21 mouse cellular contexts compared by ENCODE assay signal in genomic region chr13:32134663-32135273, GRCm38 (mm10).
DNase-seq lines count a peak whose midpoint lies in the region; ATAC-seq and TF ChIP-seq lines count a peak whose summit lies in the region.
"Had no signal": no experiment of that assay in that cellular context is flagged by ENCODE, and none has a peak within 500 bp of the region (broad histone marks: within the 10 kb centered on the region; RNA-seq: fewer than 3 reads in every experiment).

No protein-coding gene starts in this region.

- H3K36me3 ChIP-seq in kidney, postnatal 0 days (ENCODE audit: insufficient read depth, low read length) = no peaks in the 10 kb centered on the region
- no peaks in the 10 kb centered on the region for H3K36me3 ChIP-seq in midbrain, postnatal 0 days (ENCODE audit: insufficient read depth, low read length)
- H3K36me3 ChIP-seq: embryonic facial prominence, embryonic 15.5 days; forebrain, embryonic 10.5 days; forebrain, embryonic 15.5 days; heart, embryonic 12.5 days; hindbrain, embryonic 10.5 days; intestine, embryonic 15.5 days had no signal

- POLR2A ChIA-PET in Patski (lab: Charles Lee) = interaction anchor here (0.7 to 0.9 kb wide), 2 partner anchors 29 to 78 kb away, joined by 3 to 4 read pairs; no protein-coding TSS in a partner anchor

- no peaks in the 10 kb centered on the region for H3K27me3 ChIP-seq in kidney, postnatal 0 days (ENCODE audit: insufficient read depth, low read length)
- H3K27me3 ChIP-seq in Patski = no peaks in the 10 kb centered on the region
- no peaks in the 10 kb centered on the region for H3K27me3 ChIP-seq in midbrain, postnatal 0 days (ENCODE audit: insufficient read depth, low read length)
- H3K27me3 ChIP-seq: embryonic facial prominence, embryonic 15.5 days; forebrain, embryonic 15.5 days; heart, embryonic 12.5 days; intestine, embryonic 15.5 days had no signal

- no peak overlapping the region for H3K4me2 ChIP-seq in kidney, postnatal 0 days (ENCODE audit: low read length)
- no peak overlapping the region for H3K4me2 ChIP-seq in midbrain, postnatal 0 days (ENCODE audit: low read depth, low read length, poor library complexity, severe bottlenecking)
- H3K4me2 ChIP-seq: embryonic facial prominence, embryonic 15.5 days; forebrain, embryonic 15.5 days; heart, embryonic 12.5 days; hindbrain, embryonic 14.5 days; intestine, embryonic 15.5 days had no signal

- no peak overlapping the region for H3K27ac ChIP-seq in kidney, postnatal 0 days
- H3K27ac ChIP-seq in midbrain, postnatal 0 days (ENCODE audit: low read depth, low read length) = no peak overlapping the region
- H3K27ac ChIP-seq: embryonic facial prominence, embryonic 15.5 days; forebrain, embryonic 10.5 days; forebrain, embryonic 15.5 days; gastrocnemius, adult 2 months; hindbrain, embryonic 10.5 days; hindbrain, embryonic 14.5 days; intestine, embryonic 15.5 days had no signal

- H3K9me3 ChIP-seq in kidney, postnatal 0 days (replicated peaks; ENCODE audit: low read length) = no peaks in the 10 kb centered on the region
- H3K9me3 ChIP-seq in midbrain, postnatal 0 days (ENCODE audit: low read length) = no peaks in the 10 kb centered on the region
- H3K9me3 ChIP-seq: embryonic facial prominence, embryonic 15.5 days; forebrain, embryonic 10.5 days; forebrain, embryonic 15.5 days; heart, embryonic 12.5 days; hindbrain, embryonic 10.5 days; intestine, embryonic 15.5 days had no signal

- WGBS in kidney, postnatal 0 days = 56% methylated on average over 4 of the region's 4 CpGs
- 48% methylated on average over 4 of the region's 4 CpGs for WGBS in midbrain, postnatal 0 days

- H3K4me1 ChIP-seq in kidney, postnatal 0 days (replicated peaks; ENCODE audit: insufficient read depth, low read length) = no peaks in the 10 kb centered on the region
- H3K4me1 ChIP-seq in midbrain, postnatal 0 days (ENCODE audit: insufficient read depth, low read length) = no peaks in the 10 kb centered on the region
- H3K4me1 ChIP-seq: embryonic facial prominence, embryonic 15.5 days; forebrain, embryonic 10.5 days; forebrain, embryonic 15.5 days; heart, embryonic 12.5 days; hindbrain, embryonic 10.5 days; intestine, embryonic 15.5 days had no signal

- peak; percentile 5 for DNase-seq in kidney, postnatal 0 days (ENCODE audit: low spot score)
- DNase-seq in kidney, adult 18-20 months = no peak
- DNase-seq in 416B (ENCODE audit: low read depth) (peak; percentile 41), Patski (ENCODE audit: low read depth, low spot score) (peak; percentile 31), liver (no peak)
- no peak for DNase-seq in cerebellum, postnatal 14 days
- no peak for DNase-seq in midbrain, postnatal 0 days (ENCODE audit: low spot score)
- DNase-seq: adrenal gland, postnatal 10 days; cerebellum, adult 11-12 months; cerebellum, adult 9-10 months; cerebellum, postnatal 36 days; gastrocnemius, adult 2 months; gastrocnemius, postnatal 25 days had no signal

- no peak for TF ChIP-seq CTCF in kidney, postnatal 0 days (IDR thresholded peaks at IDR 0.05; ENCODE audit: low read depth)
- TF ChIP-seq CTCF in Patski (IDR thresholded peaks at IDR 0.05) = no peak
- no peak for TF ChIP-seq CTCF in midbrain, postnatal 0 days (IDR thresholded peaks at IDR 0.05)

- in situ Hi-C loops in Patski (cut with MboI; ENCODE audit: low pct_unique_long_range_greater_than_20kb) = no loop called here

- H3K4me3 ChIP-seq in kidney, postnatal 0 days (replicated peaks; ENCODE audit: low read depth, low read length) = no peak overlapping the region
- H3K4me3 ChIP-seq in midbrain, postnatal 0 days (ENCODE audit: low read depth, low read length) = no peak overlapping the region
- H3K4me3 ChIP-seq: embryonic facial prominence, embryonic 15.5 days; erythroblast, embryonic 14.5 days; forebrain, embryonic 10.5 days; forebrain, embryonic 15.5 days; gastrocnemius, adult 2 months; heart, embryonic 12.5 days; hindbrain, embryonic 10.5 days; intestine, embryonic 15.5 days had no signal

- H3K9ac ChIP-seq in kidney, postnatal 0 days (ENCODE audit: low read depth, low read length) = no peak overlapping the region
- no peak overlapping the region for H3K9ac ChIP-seq in midbrain, postnatal 0 days (replicated peaks; ENCODE audit: low read length, poor library complexity, severe bottlenecking)
- H3K9ac ChIP-seq: embryonic facial prominence, embryonic 15.5 days; forebrain, embryonic 15.5 days; heart, embryonic 12.5 days; hindbrain, embryonic 14.5 days; intestine, embryonic 15.5 days had no signal

- CTCF ChIA-PET in Patski (lab: Charles Lee) = interaction anchor here (1.9 kb wide), 1 partner anchor 9 kb away, joined by 6 read pairs; no protein-coding TSS in a partner anchor

- no peak for ATAC-seq in kidney, postnatal 0 days (replicated peaks; ENCODE audit: low FRiP score, low read depth)
- ATAC-seq in Patski = peak; percentile 54
- ATAC-seq in midbrain, postnatal 0 days (ENCODE audit: low FRiP score) = no peak
- ATAC-seq: forebrain, embryonic 15.5 days; intestine, embryonic 15.5 days had no signal

Comparison
In these comparisons a context has a peak if more than half of its experiments do, and no peak if none do; other contexts are left out.
1. DNase-seq: peak in kidney, postnatal 0 days (single experiment), 416B (single experiment) and Patski (single experiment); none in kidney, adult 18-20 months (single experiment), cerebellum, postnatal 14 days (0 of 2), liver (single experiment) and midbrain, postnatal 0 days (single experiment).